Mouse (Mus musculus) lung, adult 2 months (tissue): ENCODE results near the gene Mcm8.

ENCODE experiments used
- CTCF ChIP-seq: fragments of 200-500 bp; IDR thresholded peaks from 2 replicates; pipeline ENCODE4 v1.5.1; 2011; ENCODE audit warnings: mild to moderate bottlenecking, low read length, control low read depth; ENCODE audit not compliant: insufficient read depth
- POLR2A ChIP-seq: fragments of 200-500 bp; IDR thresholded peaks from 2 replicates; pipeline ENCODE4 v1.6.1; 2011; ENCODE audit warnings: low read depth, mild to moderate bottlenecking, control low read depth, low read length, borderline replicate concordance; ENCODE audit errors: extremely low read depth

DNA sequence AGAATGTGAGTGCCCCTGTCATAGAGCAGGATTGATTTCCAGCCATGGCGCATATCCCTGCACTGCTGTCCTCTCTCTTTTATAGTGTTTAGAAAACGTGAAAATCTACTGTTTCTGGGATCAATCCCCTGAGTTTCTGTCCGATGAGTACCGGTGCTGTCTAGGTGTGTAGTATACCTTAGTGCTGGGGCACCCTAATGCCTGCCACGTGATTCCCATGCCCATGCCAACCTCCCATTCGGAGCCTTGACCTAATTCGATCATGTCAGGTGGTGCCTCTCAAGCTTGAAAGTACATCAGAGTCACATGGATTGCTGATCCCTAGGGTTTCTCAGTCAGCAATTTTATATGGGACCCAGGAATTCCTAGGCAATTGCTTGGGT lies 21.7 kb upstream of the Mcm8 start:
- TF ChIP-seq CTCF = no peak
- no peak for TF ChIP-seq POLR2A
